Mouse (Mus musculus) megakaryocyte, adult 5-6 weeks (primary cell): Measurements from ENCODE around the gene Mrtfb. TPM values are rescaled to one million over a fixed set of nuclear protein-coding genes. Genes with fewer than 3 reads are reported as not detected.

ENCODE experiments used
- ATAC-seq: 2 replicates; pipeline ENCODE4 v1.8.0; 2016; ENCODE audit warnings: mild to moderate bottlenecking, inconsistent platforms; ENCODE audit not compliant: poor library complexity, severe bottlenecking
- total RNA-seq, 2 experiments: library from RNA; stranded (forward) in 1 of 2; stranded (reverse) in 1 of 2; fragments of 153-499, 151-499 nt in 1 of 2; fragments of 221-1000, 200-1000 nt in 1 of 2; gene quantifications; 2 replicates each; pipeline versions ENCODE4 v1.2.3 to v1.2.4; 2015 to 2017

The Mrtfb gene
- total RNA-seq, 2 experiments from 2014 or later, result 2.8 to 6.2 TPM

DNA sequence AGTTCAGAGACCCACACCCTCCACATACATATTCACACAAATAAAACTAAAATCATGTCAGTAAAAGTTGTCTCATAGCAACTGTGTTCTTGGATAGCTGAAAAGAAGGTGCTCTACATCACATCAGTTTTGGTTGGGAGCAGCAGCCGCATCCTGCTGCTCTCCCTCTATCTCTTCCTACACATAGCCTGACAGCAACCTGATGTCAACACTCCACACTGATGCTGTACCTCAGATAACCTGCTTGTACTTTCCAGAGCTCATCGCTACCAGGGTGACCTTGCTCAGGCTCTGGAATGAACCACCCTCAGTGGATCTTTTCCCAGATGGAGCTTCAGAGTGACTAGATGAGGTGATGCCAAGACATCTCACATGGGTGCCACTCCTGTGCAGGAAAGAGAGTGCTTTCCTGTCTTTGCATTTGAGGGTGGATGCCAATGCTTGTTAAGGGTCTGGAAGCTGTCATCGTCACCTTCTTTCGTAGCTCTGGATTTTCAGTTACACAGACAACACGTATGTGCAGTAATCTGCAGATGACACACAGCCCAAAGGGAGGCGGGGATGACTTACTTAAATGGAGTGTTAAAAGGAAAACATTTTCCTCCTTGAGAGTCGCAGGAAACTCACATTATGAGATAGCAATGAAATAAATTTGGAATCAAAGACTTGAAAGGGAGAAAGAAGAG lies 173.8 kb downstream of the Mrtfb start:
- no peak for ATAC-seq

DNA sequence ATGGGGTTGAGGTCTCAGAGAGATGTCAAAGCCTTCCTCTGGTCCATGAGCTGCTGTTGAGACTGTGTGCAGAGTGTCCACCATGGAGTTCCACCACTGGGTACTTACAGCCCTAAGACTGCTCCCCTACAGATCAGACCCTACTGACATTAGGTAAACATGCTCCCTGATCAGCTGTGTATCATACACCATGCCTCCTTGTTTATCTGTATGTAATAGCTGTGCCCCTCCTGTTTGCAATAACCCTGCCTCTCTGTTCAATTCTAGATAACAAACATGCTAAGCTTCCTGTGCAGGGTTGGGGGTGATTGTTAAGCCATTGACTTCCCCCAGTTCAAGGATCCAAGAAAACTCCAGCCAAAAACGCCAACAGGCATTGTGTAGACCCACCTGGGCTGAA lies 174.7 kb downstream of the Mrtfb start:
- ATAC-seq, result no peak

- ATAC-seq, result no peak
Observed at GRCm38 (mm10) chr16:13435627-13436026, 179.3 kb downstream of the Mrtfb start.

DNA sequence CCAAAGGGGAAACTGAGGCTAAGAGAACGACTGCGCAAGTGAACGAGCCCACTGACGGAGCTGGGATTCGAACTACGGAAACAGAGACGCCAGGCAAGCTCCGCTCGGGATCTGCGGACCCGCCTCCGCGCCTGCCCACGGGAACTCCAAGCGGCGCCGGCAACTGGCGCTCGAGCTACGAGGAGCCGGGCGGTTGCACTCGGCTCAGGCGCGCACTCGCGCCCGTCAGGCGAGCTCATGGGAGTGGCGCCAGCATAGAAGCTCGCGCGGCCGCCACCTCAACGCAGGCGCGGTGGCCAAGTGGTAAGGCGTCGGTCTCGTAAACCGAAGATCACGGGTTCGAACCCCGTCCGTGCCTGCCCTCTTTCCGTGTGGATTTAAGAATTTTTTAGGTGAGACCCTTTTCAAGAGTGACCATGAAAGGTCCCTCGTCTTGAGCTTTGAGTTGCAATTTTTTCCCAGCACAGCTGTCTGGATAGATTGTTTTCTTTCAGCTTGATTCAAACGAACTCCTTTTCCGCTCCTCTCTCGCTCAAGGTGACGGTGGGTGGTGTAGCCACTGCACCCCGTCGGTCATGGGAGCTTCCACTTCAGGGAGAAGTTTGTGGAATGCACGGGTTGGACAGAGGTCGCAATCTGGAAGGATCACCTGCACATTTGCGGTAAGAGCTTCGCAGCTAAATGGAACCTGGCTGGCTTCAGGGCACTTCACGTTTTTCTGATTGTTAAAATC lies 180.9 kb downstream of the Mrtfb start:
- peak; percentile 86 for ATAC-seq

DNA sequence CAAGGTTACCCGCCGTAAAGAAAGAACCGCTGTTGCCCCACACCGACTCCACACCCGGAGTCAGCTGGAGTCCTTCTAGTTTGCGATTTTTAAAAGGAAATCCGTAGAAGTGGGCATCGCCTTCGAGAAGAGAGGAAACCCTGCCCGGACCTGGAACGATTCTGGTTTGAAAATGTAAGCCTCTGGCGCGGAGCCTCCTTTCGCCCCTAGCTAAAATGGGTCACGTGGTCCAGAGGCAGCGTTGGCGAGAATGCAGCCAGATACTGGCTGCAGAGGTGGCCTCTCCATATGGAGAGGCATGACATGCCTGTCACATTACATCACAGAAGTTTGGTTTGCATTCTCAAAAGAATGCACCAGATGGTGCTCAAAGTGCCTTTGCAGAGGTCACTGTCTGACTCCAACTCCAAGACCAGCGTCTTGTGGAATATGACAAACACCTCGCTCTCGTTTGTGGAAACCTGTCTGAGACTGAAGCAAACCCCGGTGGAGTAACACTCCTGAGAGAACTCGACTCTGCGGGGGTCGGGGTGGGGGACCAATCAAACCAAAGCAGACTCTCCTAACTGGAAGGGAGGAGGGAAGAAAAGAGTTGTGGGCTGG lies 181.6 kb downstream of the Mrtfb start:
- peak; percentile 53 for ATAC-seq

- ATAC-seq, result peak; percentile 61
Observed at GRCm38 (mm10) chr16:13440468-13440867, 184.2 kb downstream of the Mrtfb start.

DNA sequence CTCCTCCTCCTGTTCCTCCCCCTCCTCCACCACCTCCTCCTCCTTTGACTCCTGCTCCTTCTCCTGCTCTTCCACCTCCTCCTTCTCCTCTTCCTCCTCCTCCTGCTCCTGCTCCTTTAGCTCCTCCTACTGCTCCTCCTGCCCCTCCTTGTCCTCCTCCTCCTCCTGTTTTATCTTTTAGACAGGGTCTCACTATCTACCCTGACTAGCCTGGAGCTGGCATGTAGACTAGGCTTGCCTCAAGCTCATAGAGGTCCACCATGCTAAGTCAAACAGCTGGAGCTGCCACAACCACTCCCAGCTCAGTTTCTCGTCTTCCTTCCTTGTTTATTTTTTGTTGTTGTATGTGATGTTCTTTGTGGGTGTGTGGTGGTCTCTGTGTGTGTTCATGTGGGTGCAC lies 187.5 kb downstream of the Mrtfb start:
- ATAC-seq, result no peak

DNA sequence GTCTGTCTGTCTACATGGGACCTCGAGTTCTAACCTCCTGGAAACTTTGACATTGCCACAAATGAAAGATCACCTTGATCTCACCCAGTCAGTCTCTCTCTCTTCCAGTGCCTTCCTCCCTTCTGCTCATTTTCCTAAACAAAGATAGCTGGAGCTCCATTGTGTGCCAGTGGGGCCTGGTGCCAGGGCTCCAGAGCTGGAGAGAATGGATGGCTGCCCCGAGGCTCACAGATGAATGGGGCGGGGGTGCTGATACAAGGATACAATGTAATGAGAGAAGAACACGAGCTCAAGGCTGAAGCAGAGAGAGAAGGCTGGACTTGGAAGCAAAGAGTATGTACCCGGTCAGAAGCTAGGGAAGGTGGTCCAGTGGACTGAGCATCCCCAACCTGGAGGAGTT lies 189.2 kb downstream of the Mrtfb start:
- ATAC-seq, result no peak

DNA sequence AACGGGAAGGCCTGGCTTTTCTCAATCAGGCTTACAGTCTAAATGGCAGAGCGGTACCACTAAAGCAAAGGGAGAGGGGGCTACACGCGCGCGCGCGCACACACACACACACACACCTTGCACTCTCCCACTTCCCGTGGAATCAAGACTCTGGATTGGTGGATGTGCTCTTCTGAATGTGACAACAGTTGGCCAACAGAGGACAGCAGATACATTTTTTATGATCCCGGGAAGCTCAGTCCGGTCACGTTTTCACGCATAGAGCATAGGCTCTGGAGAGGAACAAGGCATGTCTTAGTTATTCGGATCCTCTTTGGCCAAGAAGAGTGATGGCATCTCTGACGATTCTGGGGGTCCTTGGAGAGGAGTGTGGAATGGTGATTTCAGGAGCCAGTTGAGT lies 190.2 kb downstream of the Mrtfb start:
- no peak for ATAC-seq

DNA sequence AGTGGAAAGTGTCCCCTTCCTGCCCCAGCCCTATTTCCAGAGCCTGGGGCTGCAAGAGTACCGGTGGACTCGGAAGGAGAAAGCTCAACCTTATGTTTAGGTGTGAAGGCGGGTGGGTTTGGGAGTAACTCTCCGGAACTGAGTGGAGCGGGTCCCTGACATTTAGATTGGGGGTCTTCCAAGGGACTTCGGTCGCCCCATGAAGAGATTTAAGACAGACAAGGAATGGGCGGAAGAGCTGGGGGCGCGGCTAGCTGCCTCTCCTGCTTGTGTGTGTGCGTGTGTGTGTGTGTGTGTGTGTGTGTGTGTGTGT lies 190.6 kb downstream of the Mrtfb start:
- no peak for ATAC-seq

DNA sequence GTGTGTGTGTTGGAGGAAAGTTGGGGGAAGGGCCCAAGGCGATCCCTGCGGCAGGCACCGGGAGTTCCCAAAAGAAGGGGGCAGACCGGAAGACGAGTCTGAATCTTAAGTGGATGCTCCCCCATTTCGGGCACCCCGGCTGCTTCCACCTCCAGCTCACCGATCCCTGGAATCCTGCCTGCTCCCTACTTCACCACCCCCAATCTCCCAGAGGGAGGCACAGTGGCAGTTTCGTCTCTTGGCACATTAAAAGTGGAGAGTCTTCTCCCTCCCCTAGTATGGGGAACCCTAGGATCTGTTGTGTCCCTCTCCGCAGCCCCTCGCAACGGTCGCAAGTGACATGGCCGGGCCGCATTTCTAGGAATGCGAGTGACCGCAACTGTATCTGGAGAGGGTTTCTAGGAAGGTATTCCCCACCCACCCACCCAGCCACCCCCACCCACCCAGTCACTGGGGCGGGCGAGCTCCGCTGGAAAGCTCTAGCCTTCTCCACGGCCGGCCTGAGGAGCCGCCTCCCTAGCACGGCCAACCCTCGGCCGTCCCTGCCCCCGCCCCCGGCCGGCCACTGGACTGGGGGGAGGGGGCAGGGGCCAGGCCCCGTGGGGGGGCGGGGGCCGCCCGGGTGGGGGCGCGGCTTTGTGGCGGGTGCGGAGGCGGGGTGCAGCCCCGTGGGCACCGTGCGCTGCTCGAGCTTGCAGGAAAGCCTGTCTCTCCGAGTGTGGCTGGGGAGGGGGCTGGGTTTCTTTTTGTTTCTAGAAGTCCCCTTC lies 191.2 kb downstream of the Mrtfb start:
- ATAC-seq, result no peak

- no peak for ATAC-seq
Observed at GRCm38 (mm10) chr16:13448051-13448705, 191.9 kb downstream of the Mrtfb start.

- no peak for ATAC-seq
Observed at GRCm38 (mm10) chr16:13448706-13449090, 192.4 kb downstream of the Mrtfb start.

DNA sequence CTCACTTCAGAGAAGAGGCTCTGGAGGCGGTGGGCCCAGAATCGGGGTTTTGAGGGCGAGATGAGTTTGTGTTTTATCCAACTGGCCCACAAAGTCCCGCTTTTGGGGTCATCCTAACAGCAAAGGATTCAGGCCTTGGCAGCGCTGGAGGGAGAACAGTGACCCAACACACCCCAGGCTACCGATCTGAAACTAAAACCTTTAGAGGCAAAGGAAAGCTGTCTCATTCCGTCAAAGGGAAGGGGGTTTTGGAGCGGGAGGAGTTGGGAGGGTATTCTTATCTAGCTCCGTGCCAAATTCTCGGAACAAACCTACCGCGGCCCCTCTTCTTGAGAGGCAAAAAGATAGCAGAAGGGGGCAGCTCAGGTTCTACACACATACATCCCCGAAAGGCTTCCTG lies 193.2 kb downstream of the Mrtfb start:
- ATAC-seq, result no peak

- ATAC-seq, result no peak
Observed at GRCm38 (mm10) chr16:13450831-13451230, 194.6 kb downstream of the Mrtfb start.

- ATAC-seq, result no peak
Observed at GRCm38 (mm10) chr16:13451991-13452390, 195.7 kb downstream of the Mrtfb start.

DNA sequence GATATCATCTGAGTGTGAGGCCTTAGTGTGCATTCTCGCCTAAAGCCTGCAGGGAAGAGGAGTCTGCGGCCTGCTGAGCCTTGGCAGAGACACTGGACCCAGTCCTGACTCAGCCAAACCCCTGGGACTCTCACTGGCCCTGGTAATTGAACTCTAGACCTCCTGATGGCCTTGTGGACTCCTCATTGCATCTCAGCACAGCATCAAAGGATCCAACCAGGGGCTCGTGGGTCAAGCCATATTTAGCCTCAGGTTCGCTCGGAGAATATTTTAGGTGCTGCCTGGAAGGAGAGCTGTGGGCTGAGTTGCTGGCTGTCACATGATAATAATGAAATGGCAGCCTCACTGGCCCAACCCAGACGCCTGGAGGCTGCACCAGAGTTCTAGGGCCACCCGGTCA lies 196.4 kb downstream of the Mrtfb start:
- no peak for ATAC-seq

DNA sequence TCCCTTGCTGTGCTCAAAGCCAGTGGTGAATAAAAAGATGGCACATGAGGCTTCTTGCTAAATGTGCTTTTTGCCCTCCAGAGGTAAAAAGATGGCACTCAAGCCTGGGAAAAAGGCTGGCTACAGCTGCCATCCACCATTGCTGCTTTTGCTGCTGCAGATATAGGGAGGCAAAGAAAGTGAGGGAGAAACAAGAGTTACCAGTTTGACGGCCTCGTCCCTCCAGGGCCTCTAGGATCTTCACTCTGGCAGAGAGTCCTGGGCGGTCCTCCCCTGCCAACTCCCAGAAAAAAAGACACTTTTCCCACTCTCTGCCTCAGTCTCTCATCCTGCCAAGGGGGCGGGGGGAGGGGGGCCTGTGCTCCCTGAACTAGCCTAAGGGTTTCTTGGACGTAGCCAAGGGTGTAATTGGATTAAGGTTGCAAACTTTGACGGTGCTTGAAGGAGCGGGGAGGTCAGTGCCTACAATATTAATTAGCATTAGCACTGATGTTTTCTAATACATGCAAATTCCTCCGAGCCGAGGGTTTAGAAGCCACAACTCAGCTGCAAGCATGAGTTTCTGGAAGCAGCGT lies 197.8 kb downstream of the Mrtfb start:
- no peak for ATAC-seq

DNA sequence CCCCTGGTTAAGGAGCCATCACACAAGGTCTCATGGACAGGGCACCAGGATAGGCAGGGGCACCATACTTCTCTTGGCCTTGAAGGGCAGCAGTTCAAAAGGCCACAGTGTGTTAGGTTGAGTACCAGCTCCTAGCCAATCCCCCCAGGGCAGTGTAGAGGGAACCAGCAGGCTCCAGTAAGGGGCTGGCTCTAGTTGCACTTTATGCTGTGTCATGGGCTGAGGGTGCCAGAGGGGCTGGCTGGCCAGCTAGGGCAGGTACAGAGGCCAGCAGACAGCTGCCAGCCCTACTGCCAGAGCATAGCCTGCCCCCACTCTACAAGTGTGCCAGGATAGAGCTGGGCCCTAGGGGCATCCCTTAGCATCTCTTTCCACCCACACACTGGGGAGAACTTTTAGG lies 199.3 kb downstream of the Mrtfb start:
- ATAC-seq, result no peak

DNA sequence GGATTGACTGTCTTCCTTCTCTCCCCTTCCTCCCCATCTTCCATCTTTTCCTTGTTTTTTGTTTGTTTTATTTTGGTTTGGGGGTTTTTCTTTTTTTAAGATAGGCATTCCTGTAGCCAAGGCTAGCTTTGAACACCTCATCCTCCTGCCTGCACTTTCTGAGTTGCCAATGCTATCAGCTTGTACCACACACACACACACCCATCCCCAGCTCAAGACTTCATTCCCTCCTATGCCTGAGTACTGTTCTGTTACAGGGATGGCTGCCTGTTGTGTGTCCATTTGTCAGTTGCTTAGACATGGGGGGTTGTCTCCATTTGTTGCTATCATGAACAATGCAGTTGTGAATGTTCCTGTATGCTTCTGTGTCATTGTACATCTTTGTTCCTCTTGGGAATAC lies 202.3 kb downstream of the Mrtfb start:
- ATAC-seq, result no peak

DNA sequence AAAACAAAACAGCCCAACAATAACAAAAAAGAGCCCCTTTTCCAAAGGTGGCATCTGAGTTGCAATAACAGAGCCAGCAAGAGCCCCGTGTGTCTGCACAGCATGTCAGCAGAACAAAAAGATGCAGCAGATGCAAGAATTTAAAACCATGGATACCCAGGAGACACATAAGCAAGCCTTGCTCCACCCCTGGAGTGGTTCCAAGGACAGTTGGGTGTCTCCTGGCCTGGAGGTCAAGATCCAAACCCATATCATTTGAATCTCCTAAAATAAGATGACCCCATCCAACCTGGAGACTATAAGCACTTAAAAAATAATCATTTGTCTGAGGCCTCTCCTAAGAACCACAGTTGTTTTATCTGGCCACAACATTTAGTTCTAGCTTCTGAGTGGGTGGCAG lies 203.8 kb downstream of the Mrtfb start:
- no peak for ATAC-seq
